Mouse (Mus musculus): Measurements from ENCODE around the gene Otx2.
A peak's percentile ranks its signal among the peaks of the same experiment; 100 is the strongest.

The Otx2 gene

DNA sequence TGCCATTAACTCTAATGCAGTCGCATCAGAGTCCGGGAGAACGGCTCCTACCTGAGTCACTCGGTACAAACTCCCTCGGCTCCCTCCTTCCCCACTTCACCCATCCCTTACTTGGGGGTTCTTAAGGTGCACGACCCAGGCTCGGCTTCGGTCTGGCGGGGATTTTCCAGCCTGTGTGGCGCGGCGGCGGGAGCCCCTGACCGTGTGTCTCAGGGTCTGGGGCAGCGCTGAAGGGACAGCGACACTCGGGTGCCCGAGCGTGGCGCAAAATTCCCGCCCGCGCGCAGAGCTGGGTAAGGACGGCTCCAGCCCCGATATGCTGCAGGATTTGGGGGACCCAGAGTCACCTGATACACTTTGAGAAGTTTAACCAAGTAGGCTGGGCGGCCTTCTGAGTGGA lies at the start of gene Otx2:
Gene Otx2 (minus strand): TSS at position 279 of the 400 bp plus-strand sequence.
- no peak for DNase-seq (ENCODE audit: low read depth, low spot score)

DNA sequence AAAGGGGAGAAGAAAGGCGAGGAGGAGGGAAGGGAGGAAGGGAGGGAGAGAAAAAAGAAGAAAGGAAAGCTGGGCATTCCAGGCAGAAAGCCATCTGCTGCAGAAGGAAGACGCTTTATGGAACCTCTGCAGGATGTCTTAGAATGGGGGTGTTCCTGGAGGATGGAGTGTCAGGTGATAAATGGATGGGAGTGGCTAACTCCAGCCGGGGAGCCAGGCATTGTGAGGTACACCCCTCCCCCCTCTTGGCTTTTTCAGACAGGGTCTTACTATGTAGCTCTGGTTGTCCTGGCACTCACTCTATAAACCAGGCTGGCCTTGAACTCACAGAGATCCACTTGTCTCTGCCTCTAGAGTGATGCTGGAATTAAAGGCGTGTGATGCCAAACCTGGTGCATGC lies 49.1 kb upstream of the Otx2 start:
- no peak for DNase-seq (ENCODE audit: low read depth, low spot score)

DNA sequence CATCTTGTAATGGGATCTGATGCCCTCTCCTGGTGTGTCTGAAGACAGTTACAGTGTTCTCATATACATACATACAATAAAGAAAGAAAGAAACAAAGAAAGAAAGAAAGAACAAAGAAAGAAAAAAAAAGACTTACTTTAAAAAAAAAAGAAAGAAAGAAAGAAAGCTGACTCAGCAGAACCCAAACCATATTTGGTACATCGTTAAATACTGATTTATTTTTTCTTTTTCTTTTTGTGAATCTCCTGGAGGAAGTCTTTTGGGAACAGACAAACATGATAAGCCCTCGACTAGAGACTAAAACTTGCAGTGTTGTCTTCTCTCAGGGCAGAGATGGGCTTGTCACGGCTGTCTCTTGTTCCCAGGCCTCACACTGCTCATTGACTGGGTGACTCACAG lies 45.7 kb upstream of the Otx2 start:
- DNase-seq (ENCODE audit: low read depth, low spot score): no peak

DNA sequence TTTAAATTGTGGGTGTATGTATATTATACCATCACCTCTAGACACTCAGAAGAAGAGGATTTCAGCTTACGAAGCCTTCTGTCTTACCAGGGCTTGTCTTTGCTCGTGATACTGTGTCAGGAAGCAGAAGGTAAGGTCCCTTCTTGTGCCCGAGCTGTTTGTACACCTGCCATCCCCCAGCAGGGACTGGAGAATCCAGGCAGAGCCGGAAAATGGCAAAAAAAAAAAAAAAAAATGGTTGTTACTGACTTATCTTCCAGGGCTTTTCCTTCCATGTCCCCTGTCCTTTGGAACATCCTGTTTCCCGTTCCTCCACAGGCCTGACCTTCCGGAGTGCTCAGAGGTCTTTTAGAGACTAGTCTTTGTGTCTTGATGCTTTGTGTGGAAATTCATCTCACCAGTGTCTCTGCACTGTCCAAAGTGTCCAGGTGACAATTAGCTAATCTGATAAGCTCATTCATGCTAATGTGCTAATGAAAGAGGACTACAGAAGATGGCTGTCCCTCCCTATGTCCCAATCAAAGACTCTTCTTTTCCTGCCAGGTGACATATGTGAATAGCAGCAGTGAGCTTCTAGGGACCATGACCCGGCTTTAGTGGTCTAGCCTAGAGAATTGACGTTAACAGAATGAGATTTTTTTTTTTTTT lies 44.1 kb upstream of the Otx2 start:
- DNase-seq (ENCODE audit: low read depth, low spot score): no peak

DNA sequence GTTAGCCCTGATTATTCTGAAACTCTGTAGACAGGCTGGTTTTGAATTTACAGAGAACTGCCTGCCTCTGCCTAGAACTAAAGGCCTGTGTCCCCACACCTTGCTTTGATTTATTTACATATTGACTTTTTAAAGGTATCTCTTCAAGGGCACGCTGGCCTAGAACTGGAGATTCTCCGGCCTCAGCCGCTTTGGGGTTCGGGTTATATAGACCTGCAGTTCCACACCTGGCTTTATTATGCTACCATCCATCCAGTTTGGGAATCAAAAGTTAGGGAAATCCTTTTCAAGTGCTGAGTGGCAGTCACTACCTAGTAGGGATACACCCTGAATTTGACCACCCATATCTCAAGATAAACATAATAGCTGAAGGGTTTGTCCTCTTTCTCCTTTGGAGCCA lies 42.8 kb upstream of the Otx2 start:
- DNase-seq (ENCODE audit: low read depth, low spot score): no peak

DNA sequence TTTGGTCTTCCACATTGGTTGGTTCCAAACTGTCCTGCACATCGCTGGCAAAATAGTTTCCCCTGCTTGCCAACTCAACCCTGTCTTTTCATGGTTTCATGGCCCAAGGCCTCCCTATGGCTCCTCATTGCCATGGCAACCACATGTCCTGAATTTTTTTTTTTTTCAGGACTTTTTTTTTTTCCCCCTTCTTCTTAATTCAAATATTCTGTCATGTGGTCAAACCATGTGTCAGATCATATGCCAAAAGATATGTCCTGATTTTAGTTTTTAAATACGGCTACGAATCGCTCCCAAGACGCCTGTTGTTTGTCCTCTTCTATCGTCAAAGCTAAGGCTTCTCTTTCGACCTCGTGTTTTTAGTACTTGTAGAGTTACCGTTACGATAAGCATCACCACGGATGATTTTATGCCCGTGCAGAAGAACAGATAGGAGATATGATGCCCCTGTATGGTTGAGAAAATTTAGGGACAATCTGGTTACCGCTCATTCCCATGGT lies 37.3 kb upstream of the Otx2 start:
- no peak for DNase-seq (ENCODE audit: low read depth, low spot score)

DNA sequence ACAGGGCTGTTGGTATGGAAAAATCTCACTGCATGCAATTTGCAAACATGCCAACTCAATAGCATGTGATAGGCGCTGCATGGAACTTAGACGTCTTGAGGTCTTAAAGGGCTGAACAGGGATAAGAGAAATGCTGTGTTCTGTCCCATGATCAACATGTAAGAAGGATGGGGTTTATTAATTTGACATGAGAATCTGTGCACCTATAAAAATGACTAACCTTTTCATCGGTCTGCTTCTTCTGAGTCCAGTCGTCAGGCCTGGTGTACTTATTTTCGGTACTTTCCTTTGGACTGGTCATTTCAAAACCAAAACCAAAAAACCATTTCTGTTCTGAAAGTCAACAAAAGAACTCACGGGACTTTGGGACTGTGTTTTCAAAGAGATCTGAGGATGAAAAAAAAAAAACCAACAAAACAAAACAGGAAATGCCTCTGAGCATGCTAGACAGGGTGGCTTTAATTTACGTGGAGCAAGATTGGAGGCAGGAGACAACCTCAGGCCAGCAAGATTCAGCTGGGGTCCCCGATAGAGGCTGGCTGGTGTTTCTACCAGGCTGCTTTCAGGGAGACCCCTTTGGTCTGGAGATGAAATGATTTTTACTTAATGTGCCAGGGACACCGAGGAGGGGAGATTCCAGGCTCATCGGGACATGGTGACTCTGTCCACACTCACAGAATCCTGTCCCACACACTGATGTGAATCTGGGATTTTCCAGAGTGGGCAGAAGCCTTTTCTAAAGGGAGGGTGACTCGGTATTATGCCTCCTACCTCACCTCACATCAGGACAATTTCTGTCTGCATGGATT lies 36.6 kb upstream of the Otx2 start:
- DNase-seq (ENCODE audit: low read depth, low spot score): no peak

DNA sequence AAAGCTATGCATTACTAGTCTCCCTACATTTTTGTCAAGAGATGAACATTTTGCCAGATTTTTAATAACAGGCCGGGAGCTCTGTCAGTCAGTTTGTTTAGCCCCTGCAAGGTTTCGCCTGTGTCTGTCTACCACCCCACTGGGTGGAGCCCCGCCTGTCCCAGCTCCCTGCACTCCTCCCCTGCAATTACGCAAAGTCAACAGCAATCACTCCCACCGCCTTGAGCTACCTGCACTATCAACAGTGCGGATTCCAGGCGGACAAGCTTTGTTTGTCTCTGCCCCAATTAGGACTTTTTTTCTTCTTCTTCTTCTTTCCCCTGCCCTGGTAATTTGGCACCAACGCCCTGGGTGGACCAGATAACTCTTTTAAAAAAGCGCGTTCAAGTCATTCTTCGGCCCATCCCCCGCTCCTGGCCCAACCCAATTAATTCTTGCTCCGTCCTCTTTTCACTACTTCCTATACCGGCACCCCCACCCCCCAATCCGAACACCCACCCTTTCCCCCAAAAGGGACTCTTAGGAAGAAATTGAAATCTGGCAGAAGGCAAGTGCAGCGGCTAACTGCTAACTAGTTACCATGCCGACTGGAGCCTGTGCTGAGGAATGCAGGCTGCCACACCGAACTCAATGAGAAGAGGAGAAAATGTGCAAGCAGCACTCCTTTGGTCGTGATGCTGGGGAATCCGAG lies 35.9 kb upstream of the Otx2 start:
- peak; percentile 63 for DNase-seq (ENCODE audit: low read depth, low spot score)

DNA sequence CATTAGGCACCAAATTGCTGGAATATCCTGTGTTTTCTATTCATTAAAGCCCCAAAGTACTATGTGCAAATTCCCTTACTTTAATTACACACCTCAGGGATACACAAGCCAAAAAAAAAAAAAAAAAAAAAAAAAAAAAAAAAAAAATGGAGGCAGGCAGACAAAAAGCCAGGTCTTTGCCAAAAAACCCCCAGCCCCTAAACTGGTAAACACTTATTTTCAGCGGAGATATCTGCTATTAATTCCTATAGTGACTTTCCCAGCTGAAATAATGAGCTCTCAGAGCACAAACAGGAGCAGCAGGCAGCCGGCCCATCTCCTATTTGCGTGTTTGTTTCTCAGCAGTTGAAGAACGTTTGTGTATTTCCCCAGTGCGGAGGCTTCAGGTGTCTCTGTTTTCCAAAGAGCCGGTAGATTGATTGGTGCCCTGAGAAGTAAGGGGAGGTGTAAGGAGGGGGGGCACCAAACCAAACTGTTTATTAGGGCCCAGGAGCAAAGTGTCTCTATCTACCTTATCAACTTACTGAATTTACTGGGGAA lies 34.3 kb upstream of the Otx2 start:
- DNase-seq (ENCODE audit: low read depth, low spot score): no peak

DNA sequence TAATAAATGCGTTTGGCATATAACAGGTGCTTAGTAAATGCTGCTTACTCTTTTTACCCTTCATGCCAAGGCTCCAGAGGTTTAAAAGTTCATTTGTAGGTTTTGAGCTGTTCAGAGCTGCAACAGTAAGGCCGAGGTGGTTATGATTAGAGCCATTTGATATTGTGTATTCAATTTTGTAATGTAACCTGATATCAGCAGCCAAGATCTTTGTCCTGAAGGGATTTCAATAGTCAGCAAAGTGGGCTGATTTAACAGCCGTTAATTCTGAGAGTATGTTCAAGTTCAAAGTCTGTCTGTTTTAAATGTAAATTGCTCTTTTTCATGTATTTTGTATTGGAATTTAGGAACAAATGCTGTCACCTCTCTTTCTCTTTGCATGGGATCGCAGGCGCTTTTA lies 33.8 kb upstream of the Otx2 start:
- DNase-seq (ENCODE audit: low read depth, low spot score): no peak

DNA sequence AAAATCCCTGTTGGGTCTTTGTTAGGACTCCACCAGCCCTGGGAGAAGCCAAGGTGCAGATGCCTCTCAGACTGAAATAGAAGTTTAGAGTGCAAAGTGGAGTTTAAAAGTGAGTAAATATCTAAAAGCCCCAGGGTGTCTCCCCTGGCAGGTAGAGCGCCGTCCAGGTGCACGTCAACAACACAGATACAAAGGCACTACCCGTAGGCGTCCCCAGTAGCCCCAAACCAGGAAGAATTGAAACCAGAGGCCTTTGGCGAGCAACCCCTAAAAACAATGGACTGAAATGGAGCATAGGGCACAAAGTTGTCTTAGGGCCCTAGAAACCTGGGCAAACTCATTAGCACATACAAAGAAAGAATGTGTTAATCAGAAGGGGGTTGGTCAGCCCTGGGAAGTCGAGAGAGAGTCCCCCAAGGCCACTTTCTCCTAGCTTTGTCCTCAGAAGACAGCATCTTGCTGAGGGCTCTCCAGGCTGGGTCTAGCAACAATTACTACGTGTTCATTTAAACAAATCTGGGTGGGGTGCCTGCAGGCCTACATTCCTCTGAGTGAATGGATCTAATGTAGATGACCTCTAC lies 27.3 kb upstream of the Otx2 start:
- peak; percentile 29 for DNase-seq (ENCODE audit: low read depth, low spot score)

DNA sequence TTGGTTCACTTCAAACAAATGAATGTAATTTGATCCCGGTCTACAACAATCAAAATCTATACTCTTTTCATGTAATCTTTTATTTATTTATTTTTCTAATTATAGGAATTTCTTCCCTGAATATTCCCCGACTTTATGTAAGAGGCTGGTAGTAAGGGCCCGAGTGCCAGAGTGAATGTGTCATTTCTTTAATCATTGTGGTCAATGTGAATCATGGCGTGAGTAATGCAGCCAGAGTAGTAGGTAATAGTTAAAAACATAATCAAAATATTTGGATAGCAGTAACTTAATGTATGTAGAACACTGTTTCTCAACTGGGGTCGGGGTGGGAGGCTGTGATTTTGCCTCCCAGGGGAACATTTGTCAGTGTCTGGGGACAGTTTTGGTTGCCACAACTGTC lies 6.0 kb upstream of the Otx2 start:
- no peak for DNase-seq (ENCODE audit: low read depth, low spot score)

DNA sequence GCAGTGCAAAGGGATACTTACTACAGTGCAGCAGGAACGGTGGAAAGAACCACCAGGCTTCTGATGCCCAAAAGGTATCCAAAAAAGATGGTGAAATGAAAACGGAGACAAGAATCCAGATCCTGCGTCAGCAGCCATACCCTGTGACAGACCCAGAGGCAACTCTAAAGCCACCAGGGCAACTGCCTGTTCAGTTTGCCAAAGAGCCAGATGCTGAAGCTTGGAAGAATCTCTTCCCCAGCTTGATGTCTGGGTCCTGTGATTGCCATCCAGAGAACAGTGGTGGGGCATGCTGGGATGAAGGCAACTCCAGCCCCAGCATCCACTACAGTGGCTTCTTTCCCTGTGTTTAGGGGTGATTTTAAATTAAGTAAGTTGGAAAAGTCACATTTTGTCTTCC lies 5.1 kb upstream of the Otx2 start:
- DNase-seq (ENCODE audit: low read depth, low spot score): no peak

DNA sequence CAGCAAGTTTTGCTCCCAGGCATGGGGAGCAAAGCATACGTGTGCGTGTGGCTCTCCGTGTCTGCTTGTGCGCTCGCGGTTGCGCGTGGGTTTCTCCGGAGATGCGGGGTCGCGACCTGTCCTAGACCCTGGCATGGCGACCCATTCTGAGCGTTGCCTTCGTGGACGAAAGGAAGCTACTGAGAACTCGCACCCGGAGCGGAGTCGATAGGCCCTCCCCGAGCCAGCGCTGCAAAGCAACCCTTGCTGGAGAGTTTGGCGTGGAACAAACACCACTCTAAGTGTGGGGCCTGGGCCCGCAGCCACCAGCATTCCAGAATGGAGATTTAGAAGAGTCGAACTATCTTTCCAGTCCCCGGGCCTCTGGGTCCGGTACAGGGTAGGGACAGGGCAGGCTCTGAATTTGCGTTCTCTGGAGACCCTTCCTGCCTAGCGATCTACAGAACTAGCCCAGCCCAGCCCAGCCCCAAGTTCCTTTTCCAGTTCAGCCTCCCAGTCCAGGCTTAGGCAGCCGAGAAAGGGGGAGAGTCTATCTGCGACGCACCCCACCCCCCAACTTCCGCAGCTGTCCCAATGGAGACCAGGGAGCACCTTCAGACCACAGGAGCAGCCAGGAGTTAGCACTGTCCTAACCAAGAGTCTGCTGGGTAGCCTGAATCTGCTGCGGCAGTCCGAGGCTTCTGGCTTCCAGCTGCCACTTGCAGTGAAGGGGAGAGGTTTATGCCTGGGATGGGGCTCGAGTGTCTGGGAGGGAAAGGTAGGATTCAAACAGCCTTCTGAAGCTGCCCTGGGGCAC lies 615 bp upstream of the Otx2 start:
- no peak for DNase-seq (ENCODE audit: low read depth, low spot score)

DNA sequence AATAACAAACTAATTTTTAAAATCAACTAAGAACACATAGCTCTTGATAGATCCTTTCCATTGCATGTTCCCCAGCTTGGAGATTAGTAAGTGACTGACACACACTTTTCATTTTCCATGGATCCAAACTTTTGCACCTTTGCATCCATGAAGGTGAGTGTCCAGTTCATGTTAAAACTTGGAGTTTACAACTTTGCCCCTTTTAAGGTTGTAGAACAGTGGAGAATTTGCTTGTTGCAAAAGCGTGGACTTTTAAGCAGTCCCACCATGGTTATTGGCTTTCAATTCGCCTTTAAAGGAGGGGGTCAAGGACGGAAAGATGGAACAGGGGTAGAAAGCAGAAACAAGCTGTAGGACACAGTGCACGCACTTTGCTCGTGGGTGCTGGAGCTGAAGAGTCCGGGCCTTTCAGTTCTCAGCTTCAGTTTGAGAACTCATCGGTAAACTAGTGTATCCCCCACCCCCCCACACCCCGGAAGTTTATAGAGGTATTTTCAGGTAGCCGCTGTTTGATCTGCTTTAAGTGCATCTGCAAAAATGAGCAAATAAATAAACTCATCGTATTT lies 925 bp downstream of the Otx2 start:
- no peak for DNase-seq (ENCODE audit: low read depth, low spot score)

DNA sequence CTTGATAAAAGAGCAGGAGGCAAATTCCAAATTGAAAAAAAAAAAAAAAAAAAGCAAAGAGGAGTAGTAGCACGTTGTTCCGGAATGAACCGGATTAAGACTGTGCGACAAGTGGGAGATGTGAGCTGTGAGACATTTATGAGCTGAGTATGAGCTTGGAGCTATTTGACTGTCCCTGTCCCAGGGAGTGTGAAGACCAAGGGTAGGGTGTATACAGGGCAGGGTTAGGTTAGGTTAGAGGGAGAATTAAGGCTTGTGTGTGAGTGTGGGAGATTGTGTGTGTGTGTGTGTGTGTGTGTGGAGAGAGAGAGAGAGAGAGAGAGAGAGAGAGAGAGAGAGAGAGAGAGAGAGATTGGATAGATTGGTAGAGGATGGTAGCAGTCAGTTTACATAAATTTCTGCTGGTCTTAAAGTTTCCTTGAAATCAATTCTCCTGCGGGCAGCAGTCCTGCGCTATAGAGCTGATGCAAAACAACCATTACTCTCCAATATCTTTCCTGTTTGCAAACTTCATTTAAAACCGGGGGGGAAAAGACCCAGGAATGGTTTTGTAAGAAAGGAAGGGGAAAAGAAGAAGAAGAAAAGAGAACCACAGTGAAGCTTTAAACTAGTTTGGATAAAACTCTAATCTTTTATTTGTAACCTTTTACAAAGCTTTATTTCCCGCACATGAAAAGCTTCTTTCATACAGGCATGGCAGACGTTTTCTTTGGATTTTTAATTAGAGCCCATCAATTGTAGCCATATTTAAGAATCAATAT lies 2.0 kb downstream of the Otx2 start:
- DNase-seq (ENCODE audit: low read depth, low spot score): no peak

DNA sequence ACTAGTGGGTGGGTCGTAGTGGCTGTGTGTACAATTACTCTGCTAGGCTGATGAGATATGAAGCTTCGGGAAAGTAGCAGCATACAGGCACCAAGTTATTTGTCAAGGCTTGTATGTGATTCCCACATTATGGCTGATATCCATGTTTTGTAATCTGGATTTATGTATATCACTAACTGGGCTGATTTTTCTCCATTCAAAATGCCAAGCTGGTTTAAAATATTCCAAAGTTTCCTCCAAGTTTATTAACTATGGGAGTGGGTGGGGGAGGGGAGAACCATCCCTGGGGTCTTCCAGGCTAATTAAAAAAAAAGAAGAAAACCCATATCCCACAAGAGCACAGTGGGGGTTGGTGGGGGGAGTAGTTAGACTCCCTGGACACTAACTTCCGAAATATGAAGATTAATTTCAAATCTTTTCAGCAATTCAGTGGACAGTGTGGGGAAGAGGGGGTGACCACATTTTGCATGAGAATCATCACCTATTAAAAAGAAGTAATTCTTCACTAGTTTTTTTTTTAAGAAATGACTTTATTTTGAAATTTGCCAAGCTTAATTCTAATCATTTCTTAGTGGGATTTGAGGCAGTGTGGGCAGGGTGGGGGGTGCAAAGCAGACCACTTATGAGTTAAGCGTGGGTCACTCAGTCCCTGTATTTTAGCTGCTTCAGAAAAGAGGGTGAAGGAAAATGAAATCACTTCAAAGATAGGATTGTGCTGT lies 2.7 kb downstream of the Otx2 start:
- no peak for DNase-seq (ENCODE audit: low read depth, low spot score)

DNA sequence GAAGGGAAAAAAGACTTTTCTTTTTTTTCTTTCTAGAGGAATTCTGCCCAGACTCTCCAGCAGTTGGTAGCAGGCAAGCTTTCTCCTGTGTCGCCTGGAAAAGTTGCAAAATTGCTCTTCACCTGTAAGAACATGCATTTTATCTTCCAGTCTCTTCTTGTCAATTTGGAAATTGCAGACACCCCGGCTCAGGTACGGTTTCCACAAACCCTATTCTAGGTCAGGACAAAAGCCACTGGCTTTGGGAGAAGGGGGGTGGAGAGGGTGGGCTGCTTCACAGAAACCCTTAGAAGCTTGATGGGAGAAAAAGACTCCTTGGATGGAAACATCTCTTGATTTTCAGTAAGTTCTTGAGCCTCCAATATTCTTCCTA lies 3.4 kb downstream of the Otx2 start:
- DNase-seq (ENCODE audit: low read depth, low spot score): no peak

DNA sequence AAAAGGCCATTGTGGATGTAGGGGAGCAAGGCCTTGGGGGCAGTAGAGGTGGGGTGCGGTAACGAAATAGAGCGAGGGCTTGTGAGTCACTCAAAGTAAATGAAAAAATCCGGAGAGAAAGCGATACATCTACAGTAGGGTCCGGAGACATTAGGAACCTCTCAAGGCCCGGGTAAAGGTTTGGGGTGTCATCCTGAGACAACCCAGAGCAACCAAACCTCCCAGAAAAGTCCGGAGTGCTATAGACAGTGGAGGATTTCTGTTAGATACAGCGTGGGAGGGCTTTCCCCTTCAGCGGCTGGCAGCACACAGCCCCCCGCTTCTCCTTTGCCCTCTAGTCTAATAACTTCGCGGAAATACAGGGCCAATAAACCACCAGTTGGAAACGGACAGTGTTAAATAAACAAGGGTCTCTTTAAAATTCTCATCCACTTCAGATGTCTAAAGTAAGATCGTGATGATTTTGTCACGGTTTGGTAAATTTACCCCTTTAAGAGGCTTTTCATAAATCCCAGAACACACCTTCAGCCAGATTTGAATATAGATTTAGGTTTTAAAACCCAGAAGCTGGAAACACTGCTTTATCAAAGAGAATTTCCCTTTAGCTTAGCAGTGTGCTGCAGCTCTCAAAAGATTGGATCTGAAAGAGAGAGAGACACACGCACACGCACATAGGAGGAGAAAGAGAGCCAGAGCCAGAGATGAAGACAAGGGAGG lies 3.9 kb downstream of the Otx2 start:
- no peak for DNase-seq (ENCODE audit: low read depth, low spot score)
